Mouse (Mus musculus): ENCODE measurements around the gene Hist1h1a. TPM values are rescaled to one million over a fixed set of nuclear protein-coding genes. Genes with fewer than 3 reads are reported as not detected.

The Hist1h1a gene
- polyA plus RNA-seq, 1 experiment from 2014 or later, result 1.5 TPM

GRCm38 (mm10) chr13:23737091-23737490 lies 26.4 kb upstream of the Hist1h1a start:
- Histone ChIP-seq H3K9me3 (no peaks in the 10 kb centered on the region), H3K4me2 (replicated peaks) (no peak overlapping the region), H3K4me1 (peaks cover 10% of the 10 kb centered on the region), H3K27me3 (replicated peaks) (no peaks in the 10 kb centered on the region), H3K36me3 (no peaks in the 10 kb centered on the region), H3K27ac (no peak overlapping the region), H3K9ac (no peak overlapping the region), H3K4me3 (no peak overlapping the region)
- 69% methylated on average over 5 of the region's 5 CpGs for WGBS
- ATAC-seq (ENCODE audit: low FRiP score, low read depth), result no peak

DNA sequence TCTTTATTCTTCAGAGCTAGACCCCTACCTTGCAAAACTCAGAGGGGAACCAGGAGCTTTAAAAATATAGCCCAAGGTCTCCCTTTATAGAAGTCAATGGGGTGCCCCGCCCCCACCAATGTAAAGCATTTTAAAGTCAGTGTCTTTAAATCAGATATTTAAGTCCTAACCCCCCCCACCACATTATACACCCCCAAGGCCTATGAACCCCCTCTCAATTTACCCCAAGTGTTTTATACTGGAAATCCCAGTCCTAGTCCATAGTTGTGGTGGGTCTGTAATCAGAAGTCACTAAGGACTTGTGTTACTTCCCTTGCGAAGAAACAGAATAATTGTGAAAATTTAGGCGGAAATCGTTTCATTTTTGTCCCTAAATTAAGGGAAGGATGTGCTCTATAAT lies 25.4 kb upstream of the Hist1h1a start:
- 23% methylated on average over 4 of the region's 4 CpGs for WGBS
- no peaks in the 10 kb centered on the region for H3K9me3 ChIP-seq
- H3K36me3 ChIP-seq, result no peaks in the 10 kb centered on the region
- H3K27me3 ChIP-seq (replicated peaks), result no peaks in the 10 kb centered on the region
- peaks cover 10% of the 10 kb centered on the region for H3K4me1 ChIP-seq
- no peak overlapping the region for H3K4me3 ChIP-seq
- 0 out of 2 replicates have a peak overlapping the region, but pooled peaks have one; percentile 73 for H3K9ac ChIP-seq
- H3K27ac ChIP-seq, result no peak overlapping the region; the same call in 1 of the 2 replicates
- peak overlapping the region; percentile 97 for H3K4me2 ChIP-seq (replicated peaks)
- ATAC-seq (ENCODE audit: low FRiP score, low read depth), result 0 out of 2 replicates have a peak, but pooled peaks have one; percentile 30

DNA sequence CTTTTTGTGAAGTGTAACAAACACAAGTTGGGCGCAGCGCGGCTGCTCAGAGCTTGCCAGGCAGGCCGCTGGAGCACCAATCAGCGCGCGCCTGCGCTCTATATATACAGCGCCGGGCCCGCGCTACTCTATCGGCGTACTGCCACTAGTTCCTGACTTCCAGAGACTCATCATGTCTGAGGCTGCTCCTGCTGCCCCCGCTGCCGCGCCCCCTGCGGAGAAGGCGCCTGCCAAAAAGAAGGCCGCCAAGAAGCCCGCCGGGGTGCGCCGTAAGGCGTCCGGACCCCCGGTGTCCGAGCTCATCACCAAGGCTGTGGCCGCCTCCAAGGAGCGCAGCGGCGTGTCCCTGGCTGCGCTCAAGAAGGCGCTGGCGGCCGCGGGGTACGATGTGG lies 24.8 kb upstream of the Hist1h1a start, which contains the start of gene Hist1h1c:
Hist1h1c (plus strand) TSS at position 132 of the 392 bp plus-strand sequence.
- WGBS, result under 1% methylated on average over 36 of the region's 38 CpGs
- Histone ChIP-seq H3K4me3 (peak within 1 kb of the TSS; percentile 48), H3K4me1 (peaks cover 10% of the 10 kb centered on the region), H3K36me3 (no peaks in the 10 kb centered on the region), H3K9ac (peak within 1 kb of the TSS; percentile 73), H3K4me2 (replicated peaks) (peak within 1 kb of the TSS; percentile 97), H3K9me3 (no peaks in the 10 kb centered on the region), H3K27ac (peak within 1 kb of the TSS; percentile 90), H3K27me3 (replicated peaks) (no peaks in the 10 kb centered on the region)
- ATAC-seq (ENCODE audit: low FRiP score, low read depth), result peak; percentile 95

GRCm38 (mm10) chr13:23739069-23739921 lies 24.2 kb upstream of the Hist1h1a start:
- ATAC-seq (ENCODE audit: low FRiP score, low read depth), result peak; percentile 91
- peak overlapping the region; percentile 90 for H3K27ac ChIP-seq
- no peaks in the 10 kb centered on the region for H3K27me3 ChIP-seq (replicated peaks)
- under 1% methylated on average over 39 of the region's 39 CpGs for WGBS
- H3K9ac ChIP-seq, result peak overlapping the region; percentile 73
- H3K4me2 ChIP-seq (replicated peaks), result peak overlapping the region; percentile 97
- H3K4me3 ChIP-seq, result peak overlapping the region; percentile 48
- H3K4me1 ChIP-seq, result peaks cover 10% of the 10 kb centered on the region
- H3K9me3 ChIP-seq, result no peaks in the 10 kb centered on the region
- H3K36me3 ChIP-seq, result no peaks in the 10 kb centered on the region

- Histone ChIP-seq H3K27me3 (replicated peaks) (no peaks in the 10 kb centered on the region), H3K27ac (peak overlapping the region; percentile 90), H3K4me3 (peak overlapping the region; percentile 48), H3K9me3 (no peaks in the 10 kb centered on the region), H3K4me1 (peaks cover 10% of the 10 kb centered on the region), H3K4me2 (replicated peaks) (peak overlapping the region; percentile 97), H3K36me3 (no peaks in the 10 kb centered on the region), H3K9ac (peak overlapping the region; percentile 73)
- 2% methylated on average over 14 of the region's 14 CpGs for WGBS
- ATAC-seq (ENCODE audit: low FRiP score, low read depth), result no peak
Observed at GRCm38 (mm10) chr13:23739922-23740252, 23.6 kb upstream of the Hist1h1a start.

DNA sequence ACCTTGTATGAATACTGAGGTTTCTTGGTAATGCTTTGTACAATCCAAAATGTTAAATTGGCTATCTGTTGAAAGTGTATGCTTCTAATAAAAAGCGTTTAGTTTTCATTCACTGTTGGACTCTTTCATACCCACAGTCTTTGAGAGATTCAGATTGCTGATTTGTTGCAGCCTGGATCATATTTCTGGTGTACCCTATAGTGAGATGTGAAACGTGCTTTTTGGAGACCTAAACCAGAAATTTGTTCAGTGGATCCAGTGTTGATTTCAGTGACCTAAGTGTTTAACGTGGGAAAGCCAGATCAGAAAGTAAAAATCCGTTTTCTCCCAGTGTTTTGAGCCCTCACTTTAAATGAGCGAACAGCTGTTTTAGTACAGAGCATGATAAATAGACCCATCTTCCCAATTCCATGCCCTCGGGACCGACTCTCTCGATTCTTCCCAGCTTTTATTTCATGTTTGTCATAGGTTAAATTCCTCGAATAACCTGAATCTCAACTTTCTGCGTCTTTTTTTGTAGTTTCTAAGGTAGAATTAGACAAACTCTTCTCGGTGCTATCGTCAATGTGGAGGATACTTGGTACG lies 23.1 kb upstream of the Hist1h1a start:
- peak overlapping the region; percentile 90 for H3K27ac ChIP-seq
- H3K36me3 ChIP-seq, result no peaks in the 10 kb centered on the region
- 33% methylated on average over 13 of the region's 13 CpGs for WGBS
- no peaks in the 10 kb centered on the region for H3K9me3 ChIP-seq
- no peaks in the 10 kb centered on the region for H3K27me3 ChIP-seq (replicated peaks)
- no peak for ATAC-seq (ENCODE audit: low FRiP score, low read depth)
- H3K4me3 ChIP-seq, result peak overlapping the region; percentile 48
- H3K9ac ChIP-seq, result peak overlapping the region; percentile 73
- peak overlapping the region; percentile 97 for H3K4me2 ChIP-seq (replicated peaks)
- H3K4me1 ChIP-seq, result peaks cover 10% of the 10 kb centered on the region

GRCm38 (mm10) chr13:23740910-23741309 lies 22.6 kb upstream of the Hist1h1a start:
- H3K27ac ChIP-seq, result no peak overlapping the region
- H3K9me3 ChIP-seq, result no peaks in the 10 kb centered on the region
- H3K4me2 ChIP-seq (replicated peaks), result peak overlapping the region; percentile 97
- H3K9ac ChIP-seq, result no peak overlapping the region
- 66% methylated on average over 5 of the region's 5 CpGs for WGBS
- peaks cover 10% of the 10 kb centered on the region for H3K4me1 ChIP-seq
- H3K4me3 ChIP-seq, result no peak overlapping the region
- no peak for ATAC-seq (ENCODE audit: low FRiP score, low read depth)
- H3K27me3 ChIP-seq (replicated peaks), result no peaks in the 10 kb centered on the region
- H3K36me3 ChIP-seq, result no peaks in the 10 kb centered on the region

GRCm38 (mm10) chr13:23742007-23742406 lies 21.5 kb upstream of the Hist1h1a start:
- no peaks in the 10 kb centered on the region for H3K9me3 ChIP-seq
- no peak for ATAC-seq (ENCODE audit: low FRiP score, low read depth)
- no peaks in the 10 kb centered on the region for H3K36me3 ChIP-seq
- H3K4me2 ChIP-seq (replicated peaks), result no peak overlapping the region
- no peaks in the 10 kb centered on the region for H3K27me3 ChIP-seq (replicated peaks)
- H3K9ac ChIP-seq, result no peak overlapping the region
- H3K27ac ChIP-seq, result no peak overlapping the region
- H3K4me3 ChIP-seq, result no peak overlapping the region
- peaks cover 10% of the 10 kb centered on the region for H3K4me1 ChIP-seq

GRCm38 (mm10) chr13:23743215-23743614 lies 20.3 kb upstream of the Hist1h1a start:
- H3K9ac ChIP-seq, result no peak overlapping the region
- no peaks in the 10 kb centered on the region for H3K9me3 ChIP-seq
- no peaks in the 10 kb centered on the region for H3K27me3 ChIP-seq (replicated peaks)
- no peak for ATAC-seq (ENCODE audit: low FRiP score, low read depth)
- no peaks in the 10 kb centered on the region for H3K36me3 ChIP-seq
- WGBS, result 85% methylated on average over 5 of the region's 5 CpGs
- no peak overlapping the region for H3K4me2 ChIP-seq (replicated peaks)
- H3K4me1 ChIP-seq, result peaks cover 14% of the 10 kb centered on the region
- H3K27ac ChIP-seq, result no peak overlapping the region
- H3K4me3 ChIP-seq, result no peak overlapping the region

DNA sequence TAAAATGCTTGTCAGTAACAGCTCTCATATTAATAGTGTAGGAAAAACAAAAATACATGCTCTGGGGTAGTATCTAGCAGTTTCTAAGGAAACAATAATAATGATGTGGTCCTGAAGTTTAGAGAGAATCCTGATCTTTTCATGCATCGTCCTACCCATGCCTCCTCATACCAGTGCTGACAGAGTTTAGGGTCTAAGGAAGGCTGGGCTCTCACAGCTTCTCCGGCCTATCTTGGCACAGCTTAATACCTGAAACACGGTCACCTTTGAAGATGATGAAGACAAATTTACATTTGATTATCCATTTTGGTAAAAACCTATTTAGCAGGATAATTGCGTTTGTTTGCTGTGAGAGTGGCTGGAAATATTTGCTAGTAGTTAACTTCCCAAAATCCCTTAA lies 19.5 kb upstream of the Hist1h1a start:
- Histone ChIP-seq H3K4me1 (peaks cover 14% of the 10 kb centered on the region), H3K4me2 (replicated peaks) (peak overlapping the region; percentile 60), H3K27me3 (replicated peaks) (no peaks in the 10 kb centered on the region), H3K4me3 (0 out of 2 replicates have a peak overlapping the region, but pooled peaks have one; percentile 18), H3K27ac (no peak overlapping the region), H3K9me3 (no peaks in the 10 kb centered on the region), H3K36me3 (no peaks in the 10 kb centered on the region), H3K9ac (no peak overlapping the region)
- no peak for ATAC-seq (ENCODE audit: low FRiP score, low read depth)
- WGBS, result 56% methylated on average over 4 of the region's 4 CpGs

GRCm38 (mm10) chr13:23744421-23745380 lies 18.8 kb upstream of the Hist1h1a start:
- ATAC-seq (ENCODE audit: low FRiP score, low read depth), result no peak
- peak overlapping the region; percentile 26 for H3K4me3 ChIP-seq
- H3K9ac ChIP-seq, result peak overlapping the region; percentile 49
- H3K36me3 ChIP-seq, result no peaks in the 10 kb centered on the region
- peak overlapping the region; percentile 60 for H3K4me2 ChIP-seq (replicated peaks)
- under 1% methylated on average over 24 of the region's 36 CpGs for WGBS
- H3K27me3 ChIP-seq (replicated peaks), result no peaks in the 10 kb centered on the region
- no peaks in the 10 kb centered on the region for H3K9me3 ChIP-seq
- peaks cover 8% of the 10 kb centered on the region; the same call in 1 of the 2 replicates for H3K4me1 ChIP-seq
- no peak overlapping the region for H3K27ac ChIP-seq
